Mouse (Mus musculus): ENCODE results near the gene Dgkd.

GRCm38 (mm10) chr1:87936516-87936915 lies 83.4 kb downstream of the Dgkd start:
- TF ChIP-seq CTCF (IDR thresholded peaks at IDR 0.05; ENCODE audit: low read depth) (peak; percentile 71), EP300 (IDR thresholded peaks at IDR 0.05; ENCODE audit: low read depth) (no peak)

Measured in liver, postnatal 0 days (tissue).